Mouse (Mus musculus) G1E-ER4 (cell line): Measurements from ENCODE around the gene Vmp1. TPM values are rescaled to one million over a fixed set of nuclear protein-coding genes. Genes with fewer than 3 reads are reported as not detected.

Source experiments
- GATA1 ChIP-seq: IDR thresholded peaks from one replicate; pipeline ENCODE4 v1.8.0; 2012; ENCODE audit warnings: low read length, inconsistent platforms
- polyA plus RNA-seq: library from polyadenylated mRNA; stranded (reverse); fragments of >175 nt; gene quantifications from 2 replicates; pipeline ENCODE4 v1.2.3, GENCODE M21; 2012

The Vmp1 gene
- polyA plus RNA-seq, 1 experiment: 25.3 TPM

DNA sequence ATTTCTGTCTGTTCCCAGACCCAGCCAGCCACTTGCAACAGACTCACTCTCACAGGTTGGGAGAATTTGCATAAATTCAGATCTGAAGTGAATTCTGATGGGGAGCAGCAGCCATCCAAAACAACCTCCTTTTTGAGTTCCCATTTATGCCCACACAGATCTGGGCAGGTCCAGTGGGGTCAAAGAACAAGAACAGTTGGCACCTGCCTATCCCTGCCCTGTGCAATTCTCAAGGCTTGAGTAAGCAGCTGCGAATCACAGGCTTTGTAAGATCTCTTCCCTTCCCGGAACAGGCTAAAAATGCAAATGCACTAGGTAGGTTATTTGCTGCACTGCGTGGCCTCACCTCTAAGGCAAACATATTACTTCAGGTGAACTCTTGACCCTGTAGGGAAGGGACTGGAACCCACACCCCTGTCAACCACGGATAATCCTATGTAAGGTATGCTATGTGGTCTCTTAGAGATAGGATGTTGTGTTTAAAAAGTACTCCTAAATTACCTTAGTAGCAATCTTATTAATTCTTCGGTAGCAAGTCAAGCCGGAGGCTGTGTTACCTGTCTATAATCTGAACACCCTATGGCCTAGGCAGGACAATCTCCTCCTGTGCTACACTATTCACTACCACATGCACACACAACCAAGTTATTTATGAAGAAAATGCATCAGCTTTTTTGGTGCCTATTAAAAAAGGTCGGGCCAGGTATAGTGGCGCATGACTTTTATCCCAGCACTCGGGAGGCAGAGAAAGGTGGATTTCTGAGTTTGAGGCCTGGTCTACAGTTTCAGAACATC lies 103.1 kb downstream of the Vmp1 start:
- no peak for TF ChIP-seq GATA1

DNA sequence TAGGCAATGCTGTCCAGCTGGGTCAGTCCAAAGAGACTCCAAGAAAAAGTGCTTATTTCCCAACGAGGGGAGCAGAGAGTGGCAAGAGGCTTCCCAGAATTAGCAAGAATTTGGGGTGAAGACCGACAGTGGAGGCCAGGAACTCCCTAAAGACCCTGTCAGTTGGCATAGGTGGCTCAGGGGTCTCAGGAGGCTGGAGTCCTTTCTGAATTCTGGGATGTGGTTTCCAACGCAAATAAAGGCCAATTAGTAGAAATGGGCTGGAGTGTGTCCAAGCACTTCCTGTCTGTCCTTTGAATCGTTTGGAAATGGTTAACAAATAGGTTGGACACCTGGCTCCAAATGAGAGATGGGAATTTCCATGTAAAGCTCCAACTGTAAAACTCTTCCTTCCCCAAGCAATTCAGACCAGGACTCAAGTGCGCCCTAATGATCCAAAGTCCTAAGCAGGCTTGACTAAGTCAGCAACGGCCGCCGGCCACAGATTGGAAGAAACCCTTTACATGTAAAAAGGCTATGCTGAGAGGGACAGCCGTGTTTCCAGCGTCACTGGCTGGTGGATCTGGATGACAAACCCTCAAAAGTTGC lies 103.8 kb downstream of the Vmp1 start:
- TF ChIP-seq GATA1: no peak

DNA sequence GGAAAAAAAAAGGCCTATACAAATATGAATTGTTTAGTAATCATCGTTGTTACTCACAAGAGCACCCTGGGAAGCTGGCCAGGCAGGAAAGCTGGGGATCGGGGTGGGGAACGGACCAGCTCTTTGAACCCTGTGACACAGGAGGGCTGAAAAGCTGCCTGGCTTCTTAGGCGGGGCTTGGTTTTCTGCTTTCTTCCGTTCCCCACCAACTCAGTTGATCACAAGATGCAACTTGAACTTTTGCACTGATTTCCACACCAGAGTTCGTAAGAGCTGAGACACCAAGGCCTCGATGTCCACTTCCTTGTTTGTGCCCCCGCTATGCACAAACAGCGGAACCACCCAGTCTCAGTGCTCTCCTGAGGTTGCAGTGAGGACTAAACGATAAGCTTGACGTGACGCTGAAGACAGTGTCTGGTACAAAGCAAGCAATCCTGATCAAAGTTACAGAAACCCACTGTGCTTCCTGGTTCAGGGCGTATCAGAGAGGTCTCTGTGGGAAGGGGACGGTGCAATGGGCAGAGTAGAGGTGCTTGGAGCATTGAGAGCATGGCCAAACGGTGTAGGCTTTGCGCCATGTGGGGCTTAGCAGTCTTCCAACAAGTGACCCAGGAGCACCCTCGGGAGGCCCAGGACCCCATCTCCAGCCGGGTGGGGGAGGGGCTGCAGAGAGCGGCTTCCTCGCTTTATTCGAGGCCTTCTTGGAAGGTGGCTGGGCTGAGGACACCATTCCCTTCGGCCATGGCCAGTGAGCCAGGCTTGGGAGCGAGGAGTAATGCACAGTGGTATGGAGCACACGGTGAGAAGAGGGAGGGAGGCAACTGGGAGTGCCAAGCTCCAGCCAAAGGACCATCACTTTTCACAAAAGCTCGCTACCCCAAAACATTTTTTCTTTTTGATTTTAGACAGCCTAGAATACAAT lies 104.6 kb downstream of the Vmp1 start:
- no peak for TF ChIP-seq GATA1

DNA sequence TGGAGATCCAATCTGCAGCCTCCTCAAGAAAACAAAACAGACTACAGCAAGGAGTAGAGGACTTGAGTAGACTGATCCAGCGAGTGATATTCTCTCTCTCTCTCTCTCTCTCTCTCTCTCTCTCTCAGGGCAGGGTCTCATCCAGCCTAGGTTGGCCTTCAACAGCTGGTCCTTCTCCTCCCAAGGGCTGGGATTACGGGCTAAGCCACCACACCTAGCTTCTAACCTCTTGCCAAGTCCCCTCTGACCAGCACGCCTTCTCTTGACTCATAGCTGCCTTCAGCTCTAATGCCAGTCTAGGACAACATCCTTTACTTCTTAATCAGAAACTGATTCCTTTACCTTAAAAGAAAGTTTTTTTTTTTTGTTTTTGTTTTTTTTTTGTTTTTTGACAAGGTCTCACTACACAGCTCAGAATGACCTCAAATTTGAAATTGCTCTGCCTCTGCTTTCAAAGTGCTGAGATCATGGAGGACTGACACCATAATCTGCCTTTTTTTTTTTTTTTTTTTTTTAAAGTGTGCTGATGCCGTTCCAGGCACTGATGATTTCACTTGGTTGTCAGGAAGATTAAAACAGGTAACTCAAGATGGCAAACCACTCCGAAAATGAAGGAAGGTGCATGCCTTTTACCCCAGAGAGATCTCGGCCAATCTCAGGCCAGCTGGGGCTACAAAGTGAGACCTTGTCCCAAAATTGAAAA lies 105.4 kb downstream of the Vmp1 start:
- no peak for TF ChIP-seq GATA1

DNA sequence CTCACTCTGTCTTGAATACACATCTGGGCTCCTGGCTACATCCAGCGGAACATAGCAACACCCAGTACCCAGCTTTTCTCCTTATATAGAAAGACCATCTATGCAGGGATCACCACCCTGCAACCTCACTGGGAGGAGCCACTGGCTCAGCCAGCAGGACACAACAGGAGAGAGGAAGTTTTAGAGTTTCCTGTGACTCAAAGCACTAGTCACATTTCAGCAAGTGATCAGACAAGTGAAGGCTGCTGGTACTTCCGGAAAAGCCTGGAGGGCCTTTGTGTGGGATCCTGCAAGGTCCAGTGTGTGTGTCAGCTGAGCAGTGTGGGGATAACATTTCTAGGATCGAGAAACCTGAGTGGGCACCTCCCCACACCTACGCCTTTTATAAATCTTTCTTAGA lies 106.4 kb downstream of the Vmp1 start:
- TF ChIP-seq GATA1: no peak

DNA sequence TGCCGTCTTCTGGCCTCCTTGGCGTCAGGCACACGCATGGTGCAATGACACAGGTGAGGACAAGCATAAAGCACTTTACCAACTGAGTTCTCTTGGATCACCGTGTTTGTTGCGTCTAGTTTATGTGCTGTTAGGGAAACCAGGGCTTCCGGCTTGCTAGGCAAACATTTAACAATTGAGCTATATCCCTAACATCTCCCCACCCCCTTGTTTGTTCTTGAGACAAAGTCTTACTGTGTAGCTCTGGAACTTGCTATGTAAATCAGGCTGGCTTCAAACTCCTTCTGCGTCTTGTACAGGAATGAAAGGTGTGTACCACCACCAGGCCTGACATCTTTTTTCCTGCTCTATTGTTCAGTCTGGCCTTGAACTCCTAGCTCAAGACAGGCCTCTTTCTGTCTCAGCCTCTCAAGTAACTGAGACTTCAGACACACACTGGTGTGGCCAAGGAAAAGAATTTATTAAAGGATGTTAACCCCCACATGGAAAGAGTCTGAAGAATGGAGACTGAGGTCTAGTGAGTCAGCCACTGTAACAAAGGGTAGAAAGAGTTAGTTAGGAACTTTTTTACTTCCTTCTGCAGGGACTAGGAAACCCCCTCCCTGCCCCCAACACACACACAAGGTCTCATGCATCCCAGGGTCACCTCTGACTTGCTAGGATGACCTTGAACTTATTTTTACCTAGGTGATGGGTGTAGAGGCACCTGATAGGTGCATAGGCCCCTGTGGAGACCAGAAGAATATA lies 107.8 kb downstream of the Vmp1 start:
- no peak for TF ChIP-seq GATA1

DNA sequence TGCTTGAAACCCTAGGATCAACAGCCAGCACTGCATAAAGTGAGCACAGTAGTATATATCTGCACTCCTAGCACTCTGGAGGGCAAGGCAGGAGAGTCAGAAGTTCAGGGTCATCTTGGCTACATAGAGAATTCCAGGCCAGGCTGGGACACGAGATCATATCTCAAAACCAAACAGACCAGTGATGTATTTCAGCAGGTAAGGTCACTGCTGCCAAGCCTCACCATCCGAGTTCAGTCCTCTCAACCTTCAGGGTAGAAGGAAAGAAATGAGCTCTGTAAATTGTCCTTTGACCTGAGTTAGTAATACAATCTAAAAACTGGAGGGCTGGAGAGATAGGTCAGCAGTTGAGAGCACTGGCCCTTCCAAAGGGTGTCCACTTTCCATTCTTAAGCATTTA lies 109.2 kb downstream of the Vmp1 start:
- TF ChIP-seq GATA1: no peak

DNA sequence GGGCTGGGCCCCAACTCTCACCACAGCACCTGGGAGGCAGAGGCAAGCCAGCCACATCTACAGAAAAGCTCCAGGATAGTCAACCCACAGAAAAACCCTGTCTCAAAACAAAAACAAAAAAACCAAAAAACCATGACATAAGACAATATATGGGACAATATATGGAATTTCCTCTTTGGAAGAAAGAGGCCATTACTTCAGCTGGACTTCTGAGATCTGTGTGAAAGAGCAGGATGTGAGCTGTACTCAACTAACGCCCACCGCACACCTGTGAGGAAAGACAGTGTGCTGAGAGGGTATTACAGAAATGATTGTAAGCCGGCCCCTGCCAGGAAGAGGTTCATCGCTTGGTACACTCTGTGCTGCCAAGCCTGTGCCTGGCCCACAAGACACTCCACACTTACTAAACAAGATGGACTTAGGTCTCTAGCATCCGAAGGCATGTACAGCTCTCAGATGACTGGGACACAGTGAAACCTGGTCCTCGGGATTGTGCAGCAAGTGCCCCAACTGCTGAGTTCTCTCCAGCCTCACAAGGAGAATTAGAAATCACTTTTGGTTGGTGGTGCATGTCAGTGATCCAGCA lies 109.9 kb downstream of the Vmp1 start:
- no peak for TF ChIP-seq GATA1

DNA sequence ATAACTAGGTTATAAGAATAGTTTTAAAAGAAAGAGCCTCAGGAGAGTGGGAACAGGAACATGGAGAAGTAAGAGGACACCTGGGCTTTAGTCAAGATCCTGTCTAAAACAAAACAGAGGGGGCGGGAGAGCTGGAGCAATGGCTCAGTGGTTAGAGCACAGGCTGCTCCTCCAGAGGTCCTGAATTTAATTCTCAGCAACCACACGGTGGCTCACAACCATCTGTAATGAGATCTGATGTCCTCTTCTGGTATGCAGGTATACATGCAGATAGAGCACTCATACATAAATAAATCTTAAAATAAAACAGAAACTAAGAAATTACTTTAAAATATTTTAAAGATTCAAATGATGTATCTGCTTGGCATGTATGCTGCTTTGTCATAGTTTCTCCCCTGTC lies 111.0 kb downstream of the Vmp1 start:
- TF ChIP-seq GATA1: no peak

DNA sequence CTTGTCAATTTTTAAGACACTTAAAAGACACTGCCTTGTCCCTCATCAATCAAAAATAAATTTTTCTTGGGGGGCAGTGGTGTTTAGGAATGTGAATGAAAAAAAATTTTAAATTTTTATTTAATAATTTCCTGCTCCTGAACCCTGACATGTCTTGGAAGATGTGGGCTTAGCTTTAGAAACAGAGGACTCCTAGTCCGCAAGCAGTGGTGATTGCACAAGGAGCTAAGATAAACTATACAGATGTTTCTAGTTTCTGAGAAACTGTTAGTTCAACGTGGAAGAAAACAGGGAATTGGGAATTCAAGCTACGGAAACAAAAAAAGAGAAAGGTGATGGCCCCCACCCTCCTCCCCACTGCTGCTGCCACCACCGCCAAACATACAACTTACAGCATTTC lies 111.8 kb downstream of the Vmp1 start:
- TF ChIP-seq GATA1: no peak

DNA sequence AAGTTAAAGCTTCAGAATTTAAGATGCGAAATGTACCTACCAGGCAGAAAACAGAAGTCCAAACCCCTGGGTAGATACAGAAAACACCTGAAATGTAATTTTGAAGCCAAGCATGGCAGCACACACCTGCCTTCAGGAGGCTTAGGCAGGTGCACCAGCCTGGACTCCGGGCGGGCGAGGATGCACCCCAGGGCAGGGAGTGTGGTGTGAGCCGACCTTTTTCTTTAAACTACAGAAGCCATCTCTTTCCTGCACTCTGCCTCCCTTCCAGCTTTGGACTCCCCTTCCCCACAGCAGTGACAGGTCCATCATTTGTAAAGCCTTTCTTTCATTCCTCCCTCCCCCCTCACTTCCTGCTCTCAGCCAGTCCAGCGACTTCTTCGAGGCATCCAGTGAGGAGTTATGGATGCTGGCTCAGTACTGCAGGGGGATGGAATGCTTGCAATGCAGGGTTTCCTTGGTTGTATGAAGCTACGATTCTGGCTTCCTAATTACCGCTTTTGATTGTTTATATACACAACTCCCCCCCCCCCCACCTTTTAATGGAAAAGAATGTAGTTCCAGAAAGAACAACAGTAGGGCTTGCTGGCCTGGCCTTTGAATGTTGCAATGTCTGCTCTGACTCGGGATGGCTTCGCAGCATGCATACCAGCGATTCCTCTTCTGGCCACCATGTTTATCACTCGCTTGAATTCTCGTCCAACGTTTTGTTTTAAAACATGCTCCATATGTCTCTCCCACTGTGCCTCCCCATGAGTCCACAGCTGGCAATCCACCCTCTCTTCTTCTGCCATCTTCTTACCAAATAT lies 112.4 kb downstream of the Vmp1 start:
- TF ChIP-seq GATA1: no peak

DNA sequence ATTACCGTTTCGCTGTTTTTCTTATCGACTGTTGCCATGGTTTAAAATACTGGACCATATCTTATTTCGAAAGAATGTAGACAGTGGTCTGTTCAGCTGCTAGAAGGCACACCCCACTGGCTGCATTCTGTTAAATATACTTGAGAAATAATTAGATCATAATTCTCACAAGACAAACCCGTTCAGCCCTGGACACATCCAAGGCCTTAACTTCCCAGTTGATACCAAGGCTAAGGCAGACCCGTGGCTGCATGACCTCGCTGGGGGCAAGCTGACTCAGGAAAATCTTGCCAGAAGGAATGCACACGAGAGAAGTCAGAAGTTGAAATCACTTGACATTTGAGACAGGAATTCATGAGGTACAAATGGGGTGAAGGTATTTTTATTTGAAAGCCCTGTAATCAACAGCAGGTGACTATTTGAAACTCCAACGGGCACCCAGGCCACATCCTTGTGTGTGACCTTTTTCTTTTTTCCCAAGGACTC lies 113.3 kb downstream of the Vmp1 start:
- TF ChIP-seq GATA1: no peak

DNA sequence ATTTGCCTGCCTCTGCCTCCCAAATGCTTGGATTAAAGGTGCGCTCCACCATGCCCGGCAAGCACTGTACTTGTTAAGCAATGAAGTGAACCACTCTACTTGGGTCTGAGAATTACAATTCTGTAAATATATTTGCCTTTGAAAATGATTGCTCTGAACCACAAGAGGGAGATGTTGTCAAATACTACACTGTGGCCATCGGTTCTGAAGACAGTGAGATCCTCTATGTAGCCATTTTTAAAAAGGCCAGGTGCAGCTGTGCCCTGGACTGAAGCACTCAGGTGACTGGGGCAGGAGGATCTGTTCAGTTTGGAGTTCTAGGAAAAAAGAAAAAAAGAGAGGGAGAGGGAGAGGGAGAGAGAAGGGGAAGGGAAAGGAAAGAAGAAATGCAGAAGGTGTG lies 115.2 kb downstream of the Vmp1 start:
- TF ChIP-seq GATA1: no peak

DNA sequence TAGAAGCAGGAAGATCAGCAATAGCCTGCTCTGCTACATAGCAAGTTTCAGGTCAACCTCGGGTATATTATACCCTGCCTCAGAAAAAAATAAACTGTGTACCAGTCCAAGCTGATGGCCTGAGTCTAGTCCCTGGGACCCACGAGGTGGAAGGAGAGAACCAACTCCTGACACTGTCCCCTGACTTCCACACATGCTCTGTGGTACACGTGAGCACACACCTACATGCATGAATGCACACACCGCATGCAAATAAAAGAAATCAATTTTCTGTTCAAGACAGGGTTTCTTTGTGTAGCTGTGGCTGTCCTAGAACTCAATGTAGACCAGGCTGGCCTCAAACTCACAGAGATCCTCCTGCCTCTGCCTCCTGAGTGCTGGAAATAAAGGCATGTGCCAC lies 125.4 kb downstream of the Vmp1 start:
- TF ChIP-seq GATA1: no peak

DNA sequence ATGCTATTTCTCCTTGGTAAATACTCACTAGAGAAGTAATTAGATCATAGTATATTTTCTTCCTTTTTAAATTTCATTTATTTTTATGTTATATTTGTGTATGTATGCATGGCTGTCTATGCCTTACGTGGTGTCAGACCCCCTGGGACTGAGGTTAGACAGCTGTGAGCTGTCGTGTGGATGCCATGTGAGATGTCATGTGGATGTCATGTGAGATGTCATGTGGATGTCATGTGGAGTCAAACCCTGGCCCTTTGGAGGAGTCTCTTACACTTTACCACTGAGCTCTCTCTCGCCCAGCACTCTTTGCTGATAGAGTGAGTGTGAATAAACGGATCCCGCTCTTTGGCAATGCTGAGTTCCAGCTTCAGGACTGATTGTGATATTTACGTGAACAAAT lies 130.1 kb downstream of the Vmp1 start:
- no peak for TF ChIP-seq GATA1
